Mouse (Mus musculus): ENCODE measurements around the gene Cd79b. TPM values are rescaled to one million over a fixed set of nuclear protein-coding genes. Genes with fewer than 3 reads are reported as not detected.

Gene Cd79b
- polyA plus RNA-seq (2015; fragmentation: Nextera tagmentation; extraction: Ambion mirVana): 3.7 and 4.4 TPM in 2 replicates

- Histone ChIP-seq H3K27ac (no peak within 1 kb of the TSS), H3K4me3 (replicated peaks) (peak within 1 kb of the TSS; percentile 23), H3K4me1 (replicated peaks) (peaks cover 17% of the 10 kb centered on the region), H3K36me3 (no peaks in the 10 kb centered on the region), H3K4me2 (peak within 1 kb of the TSS; percentile 36), H3K9me3 (replicated peaks) (no peaks in the 10 kb centered on the region), H3K9ac (no peak within 1 kb of the TSS), H3K27me3 (no peaks in the 10 kb centered on the region)
- 50% methylated on average over 9 of the region's 9 CpGs for WGBS (ENCODE audit: insufficient replicate concordance)
- DNase-seq (no peak), ATAC-seq (ENCODE audit: low read depth) (no peak)
Observed at GRCm38 (mm10) chr11:106314333-106314812, at the start of gene Cd79b. Gene Cd79b, minus strand, starts transcription at chr11:106314762.

DNA sequence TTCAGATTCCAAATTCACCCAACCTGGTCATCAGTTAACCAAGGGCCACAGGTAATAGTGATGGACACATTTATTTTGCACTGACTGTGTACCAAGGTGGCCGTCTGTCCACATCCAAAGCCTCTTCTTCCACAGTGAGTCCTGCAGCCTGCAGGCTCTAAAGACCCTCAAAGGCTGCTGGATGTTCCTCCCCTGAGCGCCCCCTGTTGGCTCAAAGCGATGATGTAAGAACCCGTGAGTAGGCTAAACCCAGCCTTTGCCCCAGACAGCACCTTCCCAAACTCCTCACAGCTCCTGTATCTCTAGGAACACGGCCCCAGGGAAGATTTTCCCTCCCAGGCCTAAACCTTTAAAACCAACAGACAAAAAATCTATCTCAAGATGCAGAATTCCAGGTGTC is 44.8 kb upstream of the Cd79b start:
- no peak for ATAC-seq (ENCODE audit: low read depth)
- Histone ChIP-seq H3K27me3 (no peaks in the 10 kb centered on the region), H3K4me3 (replicated peaks) (no peak overlapping the region), H3K27ac (no peak overlapping the region), H3K9me3 (replicated peaks) (no peaks in the 10 kb centered on the region), H3K4me1 (replicated peaks) (no peaks in the 10 kb centered on the region; the same call in 1 of the 2 replicates), H3K4me2 (no peak overlapping the region), H3K36me3 (no peaks in the 10 kb centered on the region), H3K9ac (no peak overlapping the region)
- no peak for DNase-seq
- WGBS (ENCODE audit: insufficient replicate concordance): 14% methylated on average over 5 of the region's 5 CpGs

- H3K9ac ChIP-seq: no peak overlapping the region
- H3K27me3 ChIP-seq: no peaks in the 10 kb centered on the region
- H3K4me1 ChIP-seq (replicated peaks): no peaks in the 10 kb centered on the region; the same call in 1 of the 2 replicates
- WGBS (ENCODE audit: insufficient replicate concordance): 21% methylated on average over 19 of the region's 19 CpGs
- H3K27ac ChIP-seq: no peak overlapping the region
- no peaks in the 10 kb centered on the region for H3K9me3 ChIP-seq (replicated peaks)
- H3K4me3 ChIP-seq (replicated peaks): no peak overlapping the region
- DNase-seq (no peak), ATAC-seq (ENCODE audit: low read depth) (no peak; the same call in 1 of the 2 replicates)
- H3K4me2 ChIP-seq: no peak overlapping the region
- no peaks in the 10 kb centered on the region for H3K36me3 ChIP-seq
Observed at GRCm38 (mm10) chr11:106355382-106356128, 41.0 kb upstream of the Cd79b start.

DNA sequence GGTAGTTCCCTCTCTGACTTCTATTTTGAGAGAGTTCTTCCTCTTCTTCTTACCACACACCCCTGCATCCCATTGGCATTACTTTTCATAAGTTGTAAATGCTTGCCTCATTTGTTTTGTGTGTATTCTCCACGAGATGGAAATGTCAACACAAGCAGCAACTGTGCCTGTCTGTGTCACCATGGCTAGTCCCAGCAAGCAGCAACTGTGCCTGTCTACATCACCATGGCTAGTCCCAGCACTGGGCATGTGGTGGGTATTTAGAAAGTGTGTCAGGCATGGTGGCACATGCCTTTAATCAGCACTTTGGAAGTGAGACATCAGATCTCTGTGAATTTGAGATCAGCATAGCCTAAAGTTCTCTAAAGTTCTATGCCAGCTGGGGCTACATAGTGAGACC is 39.6 kb upstream of the Cd79b start:
- Histone ChIP-seq H3K9ac (no peak overlapping the region), H3K4me2 (no peak overlapping the region), H3K27me3 (no peaks in the 10 kb centered on the region), H3K4me1 (replicated peaks) (no peaks in the 10 kb centered on the region; the same call in 1 of the 2 replicates), H3K4me3 (replicated peaks) (no peak overlapping the region), H3K36me3 (no peaks in the 10 kb centered on the region), H3K27ac (no peak overlapping the region), H3K9me3 (replicated peaks) (no peaks in the 10 kb centered on the region)
- no peak for ATAC-seq (ENCODE audit: low read depth)
- DNase-seq: no peak
- WGBS (ENCODE audit: insufficient replicate concordance): 31% methylated on average over 1 of the region's 1 CpGs

GRCm38 (mm10) chr11:106353188-106353587 is 38.6 kb upstream of the Cd79b start, which contains the start of gene Scn4a:
Gene Scn4a, minus strand, starts transcription at chr11:106353288.
- ATAC-seq (ENCODE audit: low read depth) (no peak), DNase-seq (no peak)
- 78% methylated on average over 12 of the region's 12 CpGs for WGBS (ENCODE audit: insufficient replicate concordance)
- Histone ChIP-seq H3K9ac (no peak within 1 kb of the TSS), H3K9me3 (replicated peaks) (no peaks in the 10 kb centered on the region), H3K27me3 (no peaks in the 10 kb centered on the region), H3K27ac (no peak within 1 kb of the TSS), H3K4me1 (replicated peaks) (no peaks in the 10 kb centered on the region; the same call in 1 of the 2 replicates), H3K4me3 (replicated peaks) (no peak within 1 kb of the TSS), H3K36me3 (no peaks in the 10 kb centered on the region), H3K4me2 (no peak within 1 kb of the TSS)

DNA sequence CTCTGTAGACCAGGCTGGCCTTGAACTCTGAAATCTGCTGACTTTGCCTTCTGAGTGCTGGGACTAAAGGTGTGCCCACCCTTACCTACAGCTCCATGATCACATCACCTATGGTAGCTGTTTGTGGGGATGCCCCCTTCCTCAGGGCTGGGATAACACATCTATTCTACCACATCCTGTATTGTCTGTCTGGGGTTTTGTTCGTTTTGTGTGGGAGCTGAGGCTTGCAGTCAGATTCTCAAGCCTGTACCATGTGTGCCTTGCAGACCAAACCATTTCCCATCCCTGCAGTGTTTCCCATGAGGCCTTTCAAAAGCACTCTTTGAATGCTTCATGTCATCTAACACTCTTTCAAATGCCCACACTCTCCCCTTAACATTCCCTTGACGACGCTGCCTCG is 37.4 kb upstream of the Cd79b start:
- H3K4me2 ChIP-seq: no peak overlapping the region
- H3K4me1 ChIP-seq (replicated peaks): no peaks in the 10 kb centered on the region; the same call in 1 of the 2 replicates
- no peak overlapping the region for H3K9ac ChIP-seq
- H3K4me3 ChIP-seq (replicated peaks): no peak overlapping the region
- ATAC-seq (ENCODE audit: low read depth) (no peak), DNase-seq (no peak)
- no peak overlapping the region for H3K27ac ChIP-seq
- H3K27me3 ChIP-seq: no peaks in the 10 kb centered on the region
- H3K36me3 ChIP-seq: no peaks in the 10 kb centered on the region
- 66% methylated on average over 4 of the region's 4 CpGs for WGBS (ENCODE audit: insufficient replicate concordance)
- H3K9me3 ChIP-seq (replicated peaks): no peaks in the 10 kb centered on the region

DNA sequence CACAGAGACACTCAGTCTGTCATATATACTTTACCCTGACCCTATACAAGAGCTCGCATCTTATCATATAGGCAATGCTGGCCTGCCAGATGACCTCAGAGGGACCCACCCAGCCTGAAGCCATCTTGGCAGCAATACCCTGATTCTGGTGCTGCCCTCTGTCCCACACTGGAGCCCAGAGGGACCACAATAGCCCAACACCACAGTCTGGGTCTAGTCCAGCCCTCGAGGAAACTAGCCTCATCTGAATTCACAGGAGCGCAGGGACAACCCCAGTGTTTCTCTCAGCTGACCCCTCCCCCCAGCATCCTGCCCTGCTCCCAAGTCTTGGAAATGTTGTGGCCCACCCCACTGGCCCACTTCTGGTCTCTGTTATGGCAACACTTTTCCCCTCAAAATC is 36.7 kb upstream of the Cd79b start:
- H3K27ac ChIP-seq: no peak overlapping the region
- H3K27me3 ChIP-seq: no peaks in the 10 kb centered on the region
- DNase-seq: no peak
- no peaks in the 10 kb centered on the region for H3K9me3 ChIP-seq (replicated peaks)
- H3K36me3 ChIP-seq: no peaks in the 10 kb centered on the region
- H3K4me3 ChIP-seq (replicated peaks): no peak overlapping the region
- no peak for ATAC-seq (ENCODE audit: low read depth)
- no peaks in the 10 kb centered on the region; the same call in 1 of the 2 replicates for H3K4me1 ChIP-seq (replicated peaks)
- no peak overlapping the region for H3K4me2 ChIP-seq
- H3K9ac ChIP-seq: no peak overlapping the region
- 48% methylated on average over 3 of the region's 3 CpGs for WGBS (ENCODE audit: insufficient replicate concordance)

DNA sequence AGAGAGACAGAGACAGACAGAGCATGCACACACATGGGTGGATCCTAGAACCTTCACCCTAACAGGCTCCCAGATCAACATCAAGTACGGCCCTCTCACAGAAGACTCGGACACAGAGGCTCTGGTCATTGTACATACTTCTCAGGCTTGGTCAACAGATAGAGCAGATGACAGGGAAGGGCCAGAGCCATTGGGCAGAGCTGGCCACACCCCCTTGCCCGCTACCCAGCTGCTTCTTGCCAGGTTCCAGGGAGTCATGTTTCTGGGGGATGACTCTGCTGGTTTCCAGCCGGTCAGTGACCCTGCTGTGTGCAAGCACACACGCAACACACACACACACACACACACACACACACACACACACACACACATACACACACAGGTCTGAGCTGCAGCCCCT is 36.3 kb upstream of the Cd79b start:
- no peak overlapping the region for H3K4me3 ChIP-seq (replicated peaks)
- no peak overlapping the region for H3K9ac ChIP-seq
- no peak overlapping the region for H3K27ac ChIP-seq
- DNase-seq (no peak), ATAC-seq (ENCODE audit: low read depth) (no peak)
- WGBS (ENCODE audit: insufficient replicate concordance): 54% methylated on average over 4 of the region's 5 CpGs
- H3K9me3 ChIP-seq (replicated peaks): no peaks in the 10 kb centered on the region
- H3K4me1 ChIP-seq (replicated peaks): no peaks in the 10 kb centered on the region; the same call in 1 of the 2 replicates
- no peaks in the 10 kb centered on the region for H3K36me3 ChIP-seq
- no peaks in the 10 kb centered on the region for H3K27me3 ChIP-seq
- no peak overlapping the region for H3K4me2 ChIP-seq

DNA sequence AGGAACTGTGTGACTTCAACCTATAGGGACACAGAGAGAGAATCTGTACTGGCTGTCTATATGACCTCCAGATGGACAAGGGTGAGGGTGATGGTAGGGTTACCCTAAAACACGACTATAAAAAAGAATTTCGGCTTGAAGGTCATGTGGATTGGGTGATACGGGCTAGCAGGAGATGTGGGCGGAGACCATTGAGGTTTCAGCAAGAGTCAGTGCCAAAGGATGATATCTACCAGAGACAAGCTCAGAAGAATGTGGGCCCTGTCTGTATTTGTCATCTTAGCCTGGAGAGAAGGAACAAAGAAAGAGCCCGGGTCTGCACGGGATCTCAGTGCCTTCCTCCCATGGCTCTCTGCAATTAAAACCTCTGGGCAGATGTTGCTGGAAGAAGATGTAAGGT is 35.2 kb upstream of the Cd79b start:
- DNase-seq (no peak), ATAC-seq (ENCODE audit: low read depth) (no peak)
- no peak overlapping the region for H3K9ac ChIP-seq
- no peaks in the 10 kb centered on the region for H3K27me3 ChIP-seq
- H3K36me3 ChIP-seq: no peaks in the 10 kb centered on the region
- H3K4me2 ChIP-seq: no peak overlapping the region
- no peaks in the 10 kb centered on the region; the same call in 1 of the 2 replicates for H3K4me1 ChIP-seq (replicated peaks)
- H3K9me3 ChIP-seq (replicated peaks): no peaks in the 10 kb centered on the region
- 63% methylated on average over 6 of the region's 6 CpGs for WGBS (ENCODE audit: insufficient replicate concordance)
- H3K4me3 ChIP-seq (replicated peaks): no peak overlapping the region
- no peak overlapping the region for H3K27ac ChIP-seq

GRCm38 (mm10) chr11:106344910-106345309 is 30.3 kb upstream of the Cd79b start:
- no peak for ATAC-seq (ENCODE audit: low read depth)
- no peak overlapping the region for H3K4me2 ChIP-seq
- 56% methylated on average over 5 of the region's 6 CpGs for WGBS (ENCODE audit: insufficient replicate concordance)

DNA sequence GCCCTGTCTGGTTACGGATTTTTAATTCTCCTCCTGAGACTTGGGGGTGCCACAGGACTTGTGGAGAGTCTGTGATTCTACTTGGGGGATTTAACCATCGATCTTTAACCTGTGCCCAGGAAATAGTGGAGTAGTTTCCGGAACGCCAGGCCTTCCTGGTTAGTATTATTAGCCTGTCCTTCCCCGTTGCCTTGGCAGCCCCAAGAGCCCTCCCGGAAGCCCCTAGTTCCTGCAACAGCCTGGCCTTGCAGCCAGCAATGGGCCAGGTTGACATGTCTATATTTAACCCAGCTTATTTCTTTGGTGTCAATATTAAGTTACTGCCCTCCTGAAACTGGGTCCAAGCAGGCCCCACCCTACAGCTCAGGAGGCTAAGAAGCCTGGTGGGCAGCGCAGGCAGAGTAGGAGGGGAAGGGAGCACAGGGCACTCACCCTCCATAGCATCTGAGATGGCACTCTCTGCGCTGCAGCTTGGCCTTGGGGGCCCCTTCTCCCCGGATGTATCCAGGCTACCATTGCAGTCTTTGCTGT is 26.5 kb upstream of the Cd79b start:
- ATAC-seq (ENCODE audit: low read depth) (no peak), DNase-seq (no peak)
- Histone ChIP-seq H3K27me3 (no peaks in the 10 kb centered on the region), H3K9me3 (replicated peaks) (no peaks in the 10 kb centered on the region), H3K36me3 (no peaks in the 10 kb centered on the region), H3K9ac (no peak overlapping the region), H3K4me3 (replicated peaks) (no peak overlapping the region), H3K4me2 (no peak overlapping the region), H3K27ac (no peak overlapping the region), H3K4me1 (replicated peaks) (no peaks in the 10 kb centered on the region; the same call in 1 of the 2 replicates)
- 45% methylated on average over 9 of the region's 9 CpGs for WGBS (ENCODE audit: insufficient replicate concordance)

More at GRCm38 (mm10) chr11:106344910-106345309, 30.3 kb upstream of the Cd79b start:
- Histone ChIP-seq H3K4me3 (replicated peaks) (no peak overlapping the region), H3K36me3 (no peaks in the 10 kb centered on the region), H3K9ac (no peak overlapping the region), H3K9me3 (replicated peaks) (no peaks in the 10 kb centered on the region), H3K27me3 (no peaks in the 10 kb centered on the region), H3K4me1 (replicated peaks) (no peaks in the 10 kb centered on the region; the same call in 1 of the 2 replicates), H3K27ac (no peak overlapping the region)
- no peak for DNase-seq
